Mouse (Mus musculus) brain, embryonic 14.5 days (tissue): ENCODE data around the gene 1700025G04Rik.

Experiments used
- CTCF ChIP-seq: fragments of 200-500 bp; IDR thresholded peaks from 2 replicates; pipeline ENCODE4 v1.5.1; 2012; ENCODE audit warnings: inconsistent platforms, mild to moderate bottlenecking, moderate library complexity, borderline replicate concordance; ENCODE audit not compliant: insufficient read depth, insufficient read length; ENCODE audit errors: extremely low read depth
- POLR2A ChIP-seq: fragments of 200-500 bp; IDR thresholded peaks from 2 replicates; pipeline ENCODE4 v1.6.1; 2012; ENCODE audit warnings: mild to moderate bottlenecking, inconsistent platforms, borderline replicate concordance; ENCODE audit not compliant: poor library complexity, insufficient read depth, insufficient read length, severe bottlenecking; ENCODE audit errors: extremely low read depth

GRCm38 (mm10) chr1:151994271-151994670 is 95.7 kb downstream of the 1700025G04Rik start:
- TF ChIP-seq CTCF (no peak), POLR2A (no peak)
